Comparison of ENCODE assay signal across 12 mouse cellular contexts in genomic region chr7:46716897-46717296, GRCm38 (mm10). TPM values are rescaled to one million over a fixed set of nuclear protein-coding genes. Genes with fewer than 3 reads are reported as not detected.
DNase-seq lines count a peak whose midpoint lies in the region; ATAC-seq and TF ChIP-seq lines count a peak whose summit lies in the region.
"Had no signal": no experiment of that assay in that cellular context is flagged by ENCODE, and none has a peak within 500 bp of the region (broad histone marks: within the 10 kb centered on the region; RNA-seq: fewer than 3 reads in every experiment).

No protein-coding gene starts in this region.

- peak; percentile 88 for DNase-seq in heart, adult 11 months
- DNase-seq in heart, postnatal 25 days (ENCODE audit: low spot score), result no peak
- peak; percentile 72 for DNase-seq in NIH3T3 (ENCODE audit: low read depth)
- DNase-seq in cerebellum, adult 9-10 months, result peak; percentile 66
- peak; percentile 80 for DNase-seq in lung, embryonic 14.5 days
- no peak for DNase-seq in left cerebral cortex, postnatal 4 days
- no peak for DNase-seq in urinary bladder, postnatal 10 days (ENCODE audit: low spot score)
- DNase-seq in urinary bladder, postnatal 25 days (ENCODE audit: low spot score), result no peak

- no peak overlapping the region for H3K9ac ChIP-seq in lung, embryonic 14.5 days
- H3K9ac ChIP-seq: liver, embryonic 12.5 days had no signal

- no peak overlapping the region for H3K4me2 ChIP-seq in lung, embryonic 14.5 days
- H3K4me2 ChIP-seq: liver, embryonic 12.5 days had no signal

- no peak overlapping the region for H3K4me3 ChIP-seq in lung, embryonic 14.5 days (ENCODE audit: low read depth, low read length)
- H3K4me3 ChIP-seq: liver, embryonic 12.5 days had no signal

- H3K27me3 ChIP-seq in lung, embryonic 14.5 days (ENCODE audit: insufficient read depth, low read length), result no peaks in the 10 kb centered on the region

- intact Hi-C loops in heart, postnatal 25 days (cut with DNase I), result loop anchor here (10.0 kb wide), 1 partner anchor 682 kb away; the partner anchor contains the start of genes Abcc6 and Nomo1
- intact Hi-C loops in left cerebral cortex, postnatal 4 days (cut with DNase I), result loop anchor here (5.0 kb wide), 1 partner anchor 55 kb away; no protein-coding TSS in a partner anchor

- no peak for TF ChIP-seq CTCF in lung, embryonic 14.5 days (IDR thresholded peaks at IDR 0.05; ENCODE audit: low read depth)

- ATAC-seq in lung, embryonic 14.5 days (ENCODE audit: insufficient read depth), result no peak
- ATAC-seq: liver, embryonic 12.5 days had no signal

- no peak overlapping the region for H3K27ac ChIP-seq in lung, embryonic 14.5 days (ENCODE audit: low read depth)
- H3K27ac ChIP-seq: liver, embryonic 12.5 days had no signal

- 31% methylated on average over 5 of the region's 5 CpGs for WGBS in lung, embryonic 14.5 days

- H3K9me3 ChIP-seq in lung, embryonic 14.5 days (ENCODE audit: low read depth, low read length), result no peaks in the 10 kb centered on the region
- H3K9me3 ChIP-seq: liver, embryonic 12.5 days had no signal

- H3K4me1 ChIP-seq in lung, embryonic 14.5 days (ENCODE audit: insufficient read depth), result 0 out of 2 replicates have a peak, but pooled peaks cover 4% of the 10 kb centered on the region

- H3K36me3 ChIP-seq in lung, embryonic 14.5 days (ENCODE audit: insufficient read depth), result no peaks in the 10 kb centered on the region
- H3K36me3 ChIP-seq: liver, embryonic 12.5 days had no signal

RNA-seq across cellular contexts. Expression of gene Saa3, which starts 1.4 kb away (rescaled TPM):
- total RNA-seq in heart, postnatal 25 days (2021), result 1 to 10 TPM in 1 of 2 experiments, under 1 TPM in 1; 0.53 to 2.4 TPM
- polyA plus RNA-seq in lung, embryonic 14.5 days (2014; fragmentation: Nextera tagmentation; extraction: Ambion mirVana), result 0.08 TPM in 1 of 2 replicates, not detected in the other
- total RNA-seq in left cerebral cortex, postnatal 4 days (2021), result not detected
- polyA plus RNA-seq: frontal cortex, adult 2 months had no signal

RNA-seq across cellular contexts. Expression of gene Saal1, which starts 6.4 kb away (rescaled TPM):
- 1 to 10 TPM; 4.1 to 4.7 TPM for total RNA-seq in heart, postnatal 25 days (2021)
- polyA plus RNA-seq in lung, embryonic 14.5 days (2014; fragmentation: Nextera tagmentation; extraction: Ambion mirVana), result 35.8 and 38.6 TPM in 2 replicates
- total RNA-seq in left cerebral cortex, postnatal 4 days (2021), result 10 to 100 TPM; 14.6 to 14.8 TPM

RNA-seq across cellular contexts. Expression of gene Saa4, which starts 15.5 kb away (rescaled TPM):
- total RNA-seq in heart, postnatal 25 days (2021), result not detected
- polyA plus RNA-seq in lung, embryonic 14.5 days (2014; fragmentation: Nextera tagmentation; extraction: Ambion mirVana), result not detected in 2 replicates
- not detected for total RNA-seq in left cerebral cortex, postnatal 4 days (2021)
- polyA plus RNA-seq: frontal cortex, adult 2 months; intestine, embryonic 14.5 days; spleen, adult 2 months had no signal

RNA-seq across cellular contexts. Expression of gene Saa1, which starts 25.9 kb away (rescaled TPM):
- total RNA-seq in heart, postnatal 25 days (2021), result not detected
- not detected in 2 replicates for polyA plus RNA-seq in lung, embryonic 14.5 days (2014; fragmentation: Nextera tagmentation; extraction: Ambion mirVana)
- total RNA-seq in left cerebral cortex, postnatal 4 days (2021), result not detected
- polyA plus RNA-seq: frontal cortex, adult 2 months; spleen, adult 2 months had no signal

RNA-seq across cellular contexts. Expression of gene Saa2, which starts 34.7 kb away (rescaled TPM):
- total RNA-seq in heart, postnatal 25 days (2021), result not detected
- not detected in 2 replicates for polyA plus RNA-seq in lung, embryonic 14.5 days (2014; fragmentation: Nextera tagmentation; extraction: Ambion mirVana)
- total RNA-seq in left cerebral cortex, postnatal 4 days (2021), result not detected
- polyA plus RNA-seq: liver, embryonic 12.5 days; spleen, adult 2 months had no signal

Comparison
In these comparisons a context has a peak if more than half of its experiments do, and no peak if none do; other contexts are left out.
1. DNase-seq: peak in heart, adult 11 months (single experiment), NIH3T3 (single experiment), cerebellum, adult 9-10 months (single experiment) and lung, embryonic 14.5 days (single experiment); none in heart, postnatal 25 days (single experiment), left cerebral cortex, postnatal 4 days (single experiment), urinary bladder, postnatal 10 days (single experiment) and urinary bladder, postnatal 25 days (single experiment).